Mouse (Mus musculus) liver, embryonic 11.5 days (tissue): ENCODE results near the gene Bbs1. TPM values are rescaled to one million over a fixed set of nuclear protein-coding genes. Genes with fewer than 3 reads are reported as not detected.

Source experiments
- ATAC-seq: fragments of 200-750 bp; cut with Nextera tagmentation; replicated peaks from 2 replicates; pipeline ENCODE4 v1.8.0; 2017; ENCODE audit warnings: moderate number of reproducible peaks, mild to moderate bottlenecking, moderate TSS enrichment, moderate library complexity; ENCODE audit not compliant: low FRiP score
- DNase-seq: peaks from one replicate; pipeline ENCODE4 v3.0.0-alpha.2; 2017; ENCODE audit warnings: low spot score
- H3K27ac ChIP-seq: fragments of 300-500 bp; sonication (generic); 2 replicates; pipeline ENCODE4 v1.5.1; 2014; ENCODE audit warnings: mild to moderate bottlenecking, low read depth, low read length, control low read depth
- H3K27me3 ChIP-seq: fragments of 300-500 bp; sonication (generic); replicated peaks from 2 replicates; pipeline ENCODE4 v1.6.1; 2014; ENCODE audit warnings: low read length, mixed read lengths; ENCODE audit not compliant: control insufficient read depth, insufficient read depth
- H3K36me3 ChIP-seq: fragments of 300-500 bp; sonication (generic); 2 replicates; pipeline ENCODE4 v1.6.1; 2014; ENCODE audit warnings: mild to moderate bottlenecking, low read length, moderate library complexity, mixed read lengths; ENCODE audit not compliant: control insufficient read depth, insufficient read depth
- H3K4me1 ChIP-seq: fragments of 300-500 bp; sonication (generic); replicated peaks from 2 replicates; pipeline ENCODE4 v1.6.1; 2014; ENCODE audit warnings: low read length, mixed read lengths; ENCODE audit not compliant: control insufficient read depth, insufficient read depth
- H3K4me2 ChIP-seq: fragments of 300-500 bp; sonication (generic); 2 replicates; pipeline ENCODE4 v1.6.1; 2014; ENCODE audit warnings: mild to moderate bottlenecking, control low read depth, moderate library complexity
- H3K4me3 ChIP-seq: fragments of 300-500 bp; sonication (generic); 2 replicates; pipeline ENCODE4 v1.5.1; 2014; ENCODE audit warnings: low read depth, low read length, control low read depth
- H3K9ac ChIP-seq: fragments of 300-500 bp; sonication (generic); 2 replicates; pipeline ENCODE4 v1.6.1; 2014; ENCODE audit warnings: low read depth, low read length, control low read depth
- H3K9me3 ChIP-seq: fragments of 300-500 bp; sonication (generic); 2 replicates; pipeline ENCODE4 v1.6.1; 2016; ENCODE audit warnings: low read length, inconsistent platforms, mixed read lengths; ENCODE audit not compliant: control insufficient read depth
- WGBS: fragments of 180-500 bp; shearing (Covaris S2); extraction: QIAGEN DNeasy Blood & Tissue Kit; methylation state at CpG from one replicate; pipeline ENCODE4 v1.1.7; 2014; 5-methylcytosine and 5-hydroxymethylcytosine counted together
- polyA plus RNA-seq: library from polyadenylated mRNA; unstranded; fragments of >200 nt; fragmentation: Nextera tagmentation; extraction: Ambion mirVana; gene quantifications from 2 replicates; pipeline ENCODE4 v1.2.1, GENCODE M21; 2014

The Bbs1 gene
- polyA plus RNA-seq, 1 experiment from 2014 or later, result 2.5 TPM

GRCm38 (mm10) chr19:4898972-4899371 is 7.5 kb downstream of the Bbs1 start:
- no peak overlapping the region for H3K27ac ChIP-seq
- DNase-seq (no peak), ATAC-seq (no peak)
- H3K4me3 ChIP-seq, result no peak overlapping the region
- no peaks in the 10 kb centered on the region for H3K4me1 ChIP-seq
- no peak overlapping the region for H3K4me2 ChIP-seq
- no peak overlapping the region for H3K9ac ChIP-seq
- WGBS, result 69% methylated on average over 9 of the region's 9 CpGs
- no peaks in the 10 kb centered on the region for H3K27me3 ChIP-seq
- no peaks in the 10 kb centered on the region for H3K9me3 ChIP-seq
- no peaks in the 10 kb centered on the region for H3K36me3 ChIP-seq

GRCm38 (mm10) chr19:4896780-4897520 is 9.5 kb downstream of the Bbs1 start:
- H3K27ac ChIP-seq, result no peak overlapping the region
- no peaks in the 10 kb centered on the region for H3K9me3 ChIP-seq
- ATAC-seq (no peak), DNase-seq (no peak)
- no peak overlapping the region for H3K4me2 ChIP-seq
- H3K27me3 ChIP-seq, result no peaks in the 10 kb centered on the region
- no peak overlapping the region for H3K9ac ChIP-seq
- H3K4me3 ChIP-seq, result no peak overlapping the region
- H3K36me3 ChIP-seq, result no peaks in the 10 kb centered on the region; the same call in 1 of the 2 replicates
- peaks cover 7% of the 10 kb centered on the region for H3K4me1 ChIP-seq
- WGBS, result 61% methylated on average over 21 of the region's 21 CpGs

- H3K4me2 ChIP-seq, result peak overlapping the region; percentile 36
- no peaks in the 10 kb centered on the region; the same call in 1 of the 2 replicates for H3K36me3 ChIP-seq
- H3K27me3 ChIP-seq, result no peaks in the 10 kb centered on the region
- 44% methylated on average over 3 of the region's 3 CpGs for WGBS
- H3K4me1 ChIP-seq, result peaks cover 15% of the 10 kb centered on the region
- H3K4me3 ChIP-seq, result no peak overlapping the region
- 0 out of 2 replicates have a peak overlapping the region, but pooled peaks have one; percentile 11 for H3K9ac ChIP-seq
- H3K9me3 ChIP-seq, result no peaks in the 10 kb centered on the region
- H3K27ac ChIP-seq, result peak overlapping the region; percentile 56; the same call in 1 of the 2 replicates
- DNase-seq (no peak), ATAC-seq (peak; percentile 94)
Observed at GRCm38 (mm10) chr19:4891798-4892197, 14.6 kb downstream of the Bbs1 start.

- WGBS, result 77% methylated on average over 10 of the region's 10 CpGs
- DNase-seq (no peak), ATAC-seq (no peak)
- Histone ChIP-seq H3K9ac (no peak overlapping the region), H3K27me3 (no peaks in the 10 kb centered on the region), H3K9me3 (no peaks in the 10 kb centered on the region), H3K4me1 (peaks cover 15% of the 10 kb centered on the region), H3K36me3 (no peaks in the 10 kb centered on the region; the same call in 1 of the 2 replicates), H3K4me3 (no peak overlapping the region), H3K4me2 (no peak overlapping the region), H3K27ac (no peak overlapping the region)
Observed at GRCm38 (mm10) chr19:4889791-4890190, 16.6 kb downstream of the Bbs1 start.

GRCm38 (mm10) chr19:4883961-4884360 is 22.5 kb downstream of the Bbs1 start:
- Histone ChIP-seq H3K4me1 (peaks cover 10% of the 10 kb centered on the region), H3K4me2 (no peak overlapping the region), H3K4me3 (no peak overlapping the region), H3K27ac (no peak overlapping the region), H3K36me3 (peaks cover 5% of the 10 kb centered on the region; the same call in 1 of the 2 replicates), H3K9me3 (no peaks in the 10 kb centered on the region), H3K27me3 (no peaks in the 10 kb centered on the region), H3K9ac (no peak overlapping the region)
- no peak for DNase-seq
- peak; percentile 85 for ATAC-seq
- 65% methylated on average over 4 of the region's 4 CpGs for WGBS

- DNase-seq, result no peak
- Histone ChIP-seq H3K9ac (peak overlapping the region; percentile 94), H3K4me2 (peak overlapping the region; percentile 88), H3K4me1 (peaks cover 24% of the 10 kb centered on the region), H3K27me3 (peaks cover 7% of the 10 kb centered on the region), H3K9me3 (no peaks in the 10 kb centered on the region), H3K36me3 (peaks cover 5% of the 10 kb centered on the region; the same call in 1 of the 2 replicates), H3K4me3 (peak overlapping the region; percentile 94), H3K27ac (no peak overlapping the region; the same call in 1 of the 2 replicates)
- 59% methylated on average over 10 of the region's 10 CpGs for WGBS
- ATAC-seq, result no peak
Observed at GRCm38 (mm10) chr19:4879324-4879703, 27.1 kb downstream of the Bbs1 start.

GRCm38 (mm10) chr19:4878405-4879323 is 27.8 kb downstream of the Bbs1 start, which contains the start of gene Zdhhc24:
Zdhhc24 (plus strand) TSS chr19:4878668.
- Histone ChIP-seq H3K9ac (peak within 1 kb of the TSS; percentile 94), H3K27ac (peak within 1 kb of the TSS; percentile 86), H3K4me2 (peak within 1 kb of the TSS; percentile 88), H3K9me3 (no peaks in the 10 kb centered on the region), H3K36me3 (peaks cover 5% of the 10 kb centered on the region; the same call in 1 of the 2 replicates), H3K4me3 (peak within 1 kb of the TSS; percentile 94), H3K4me1 (peaks cover 22% of the 10 kb centered on the region), H3K27me3 (peaks cover 7% of the 10 kb centered on the region)
- DNase-seq, result peak; percentile 95
- peak; percentile 98 for ATAC-seq
- 1% methylated on average over 52 of the region's 52 CpGs for WGBS

- H3K9me3 ChIP-seq, result no peaks in the 10 kb centered on the region
- ATAC-seq, result no peak
Observed at GRCm38 (mm10) chr19:4877785-4878184, 28.6 kb downstream of the Bbs1 start, which contains the start of gene Actn3. Actn3 (minus strand) TSS chr19:4877909.

More at GRCm38 (mm10) chr19:4877785-4878184, 28.6 kb downstream of the Bbs1 start, which contains the start of gene Actn3:
- Histone ChIP-seq H3K27ac (peak within 1 kb of the TSS; percentile 86), H3K4me2 (peak within 1 kb of the TSS; percentile 88), H3K4me1 (peaks cover 22% of the 10 kb centered on the region), H3K9ac (peak within 1 kb of the TSS; percentile 94), H3K4me3 (peak within 1 kb of the TSS; percentile 94), H3K27me3 (peaks cover 7% of the 10 kb centered on the region), H3K36me3 (peaks cover 5% of the 10 kb centered on the region; the same call in 1 of the 2 replicates)
- no peak for DNase-seq
- WGBS, result 5% methylated on average over 17 of the region's 17 CpGs
